Mouse (Mus musculus) CH12.LX (cell line): ENCODE measurements around the gene Plekha5. TPM values are rescaled to one million over a fixed set of nuclear protein-coding genes. Genes with fewer than 3 reads are reported as not detected.
"Not testable (repeated sequence)": the region's sequence is repeated elsewhere in the genome, so short reads cannot be mapped to it uniquely, and the experiment has no call there.

Experiments
- DNase-seq: peaks from one replicate; pipeline ENCODE4 v3.0.0-alpha.2; 2013; ENCODE audit errors: extremely low read depth
- H3K27ac ChIP-seq: 2 replicates; pipeline ENCODE4 v1.5.1; 2012; ENCODE audit warnings: low read depth, mild to moderate bottlenecking, control low read depth, moderate library complexity; ENCODE audit not compliant: insufficient read depth
- H3K27me3 ChIP-seq: replicated peaks from 2 replicates; pipeline ENCODE3; 2012; ENCODE audit warnings: inconsistent platforms
- H3K36me3 ChIP-seq, 2 experiments: replicated peaks in 1 of 2; 2 replicates each; pipeline versions ENCODE3 to v1.6.1; 2012; ENCODE audit warnings: inconsistent platforms in 1 of 2, low read length in 1 of 2, mild to moderate bottlenecking in 1 of 2, mixed read lengths in 1 of 2, moderate library complexity in 1 of 2; ENCODE audit not compliant: control insufficient read depth in 1 of 2, insufficient read depth in 1 of 2
- H3K4me1 ChIP-seq, 2 experiments: 2 replicates each; pipeline ENCODE4 v1.6.1; 2012; ENCODE audit warnings: inconsistent platforms in 1 of 2, moderate library complexity in 1 of 2; ENCODE audit not compliant: insufficient read depth in 2 of 2, control insufficient read depth in 1 of 2
- H3K4me2 ChIP-seq: 2 replicates; pipeline ENCODE4 v1.6.1; 2012; ENCODE audit warnings: low read depth, mild to moderate bottlenecking, control low read depth; ENCODE audit not compliant: poor library complexity, insufficient read depth, severe bottlenecking
- H3K4me3 ChIP-seq, 3 experiments: fragments of 150-350 bp in 1 of 3; sonication (generic) in 1 of 3; replicated peaks in 1 of 3; 2 replicates each; pipeline versions ENCODE3 to v1.5.1; 2011 to 2012; ENCODE audit warnings: low read depth in 2 of 3, low read length in 2 of 3, mild to moderate bottlenecking in 2 of 3, moderate library complexity in 2 of 3, control low read depth in 1 of 3, improper control_type of control experiment in 1 of 3, inconsistent platforms in 1 of 3, mixed read lengths in 1 of 3; ENCODE audit not compliant: poor library complexity in 1 of 3
- H3K79me2 ChIP-seq: replicated peaks from 2 replicates; pipeline ENCODE4 v1.6.1; 2012; ENCODE audit warnings: mild to moderate bottlenecking, moderate library complexity; ENCODE audit not compliant: control insufficient read depth, poor library complexity, insufficient read depth, severe bottlenecking; ENCODE audit errors: extremely low read depth
- H3K9ac ChIP-seq: 2 replicates; pipeline ENCODE4 v1.6.1; 2012; ENCODE audit warnings: low read depth, mild to moderate bottlenecking, control low read depth, moderate library complexity; ENCODE audit not compliant: insufficient read depth
- H3K9me3 ChIP-seq: replicated peaks from 2 replicates; pipeline ENCODE3; 2012; ENCODE audit warnings: low read length, inconsistent platforms, mixed read lengths
- CHD1 ChIP-seq: IDR thresholded peaks from 2 replicates; pipeline ENCODE4 v1.6.1; 2012; ENCODE audit warnings: low read depth, low read length, improper control_type of control experiment, inconsistent platforms
- E2F4 ChIP-seq: IDR thresholded peaks from 2 replicates; pipeline ENCODE4 v1.6.1; 2011; ENCODE audit warnings: low read depth, low read length, improper control_type of control experiment; ENCODE audit not compliant: insufficient replicate concordance
- ELF1 ChIP-seq: IDR thresholded peaks from 2 replicates; pipeline ENCODE4 v1.6.1; 2014; ENCODE audit warnings: low read depth, mild to moderate bottlenecking, inconsistent platforms, low read length, improper control_type of control experiment
- ETS1 ChIP-seq: conservative IDR thresholded peaks from 2 replicates; pipeline ENCODE4 v1.6.1; 2012; ENCODE audit warnings: low read depth, mild to moderate bottlenecking, inconsistent platforms, low read length, improper control_type of control experiment, moderate library complexity
- HCFC1 ChIP-seq: IDR thresholded peaks from 2 replicates; pipeline ENCODE4 v1.6.1; 2012; ENCODE audit warnings: low read depth, mild to moderate bottlenecking, inconsistent platforms, low read length, improper control_type of control experiment
- IRF4 ChIP-seq: IDR thresholded peaks from 2 replicates; pipeline ENCODE4 v1.6.1; 2014; ENCODE audit warnings: low read depth, mild to moderate bottlenecking, inconsistent platforms, low read length, improper control_type of control experiment
- MAFK ChIP-seq: IDR thresholded peaks from 2 replicates; pipeline ENCODE4 v1.6.1; 2011; ENCODE audit warnings: low read length, improper control_type of control experiment; ENCODE audit not compliant: insufficient replicate concordance
- MAX ChIP-seq: IDR thresholded peaks from 2 replicates; pipeline ENCODE4 v1.6.1; 2011; ENCODE audit warnings: low read length, improper control_type of control experiment
- MXI1 ChIP-seq: IDR thresholded peaks from 2 replicates; pipeline ENCODE4 v1.6.1; 2011; ENCODE audit warnings: mild to moderate bottlenecking, low read depth, low read length, improper control_type of control experiment
- NRF1 ChIP-seq: IDR thresholded peaks from 2 replicates; pipeline ENCODE4 v1.6.1; 2014; ENCODE audit warnings: low read depth, mild to moderate bottlenecking, inconsistent platforms, low read length, improper control_type of control experiment, moderate library complexity
- POLR2A ChIP-seq: IDR thresholded peaks from 2 replicates; pipeline ENCODE4 v1.6.1; 2011; ENCODE audit warnings: low read depth, mild to moderate bottlenecking, improper control_type of control experiment, low read length
- POLR2AphosphoS2 ChIP-seq: IDR thresholded peaks from 2 replicates; pipeline ENCODE4 v1.6.1; 2011; ENCODE audit warnings: low read depth, low read length, improper control_type of control experiment
- RAD21 ChIP-seq: IDR thresholded peaks from 2 replicates; pipeline ENCODE4 v1.6.1; 2011; ENCODE audit warnings: low read depth, mild to moderate bottlenecking, low read length, improper control_type of control experiment, moderate library complexity
- RCOR1 ChIP-seq: conservative IDR thresholded peaks from 2 replicates; pipeline ENCODE4 v1.6.1; 2012; ENCODE audit warnings: low read depth, mild to moderate bottlenecking, inconsistent platforms, low read length, improper control_type of control experiment
- SMC3 ChIP-seq: IDR thresholded peaks from 2 replicates; pipeline ENCODE4 v1.6.1; 2011; ENCODE audit warnings: low read depth, low read length, improper control_type of control experiment
- TBP ChIP-seq: conservative IDR thresholded peaks from 2 replicates; pipeline ENCODE4 v1.6.1; 2011; ENCODE audit warnings: low read depth, low read length, improper control_type of control experiment
- TCF12 ChIP-seq: IDR thresholded peaks from 2 replicates; pipeline ENCODE4 v1.6.1; 2014; ENCODE audit warnings: low read depth, mild to moderate bottlenecking, inconsistent platforms, low read length, improper control_type of control experiment
- USF2 ChIP-seq: conservative IDR thresholded peaks from 2 replicates; pipeline ENCODE4 v1.6.1; 2011; ENCODE audit warnings: low read depth, low read length, improper control_type of control experiment
- ZKSCAN1 ChIP-seq: IDR thresholded peaks from 2 replicates; pipeline ENCODE4 v1.6.1; 2012; ENCODE audit warnings: low read depth, inconsistent platforms, low read length, improper control_type of control experiment, borderline replicate concordance
- ZMIZ1 ChIP-seq: IDR thresholded peaks from 2 replicates; pipeline ENCODE4 v1.6.1; 2012; ENCODE audit warnings: low read depth, mild to moderate bottlenecking, inconsistent platforms, low read length, improper control_type of control experiment
- ZNF384 ChIP-seq: IDR thresholded peaks from 2 replicates; pipeline ENCODE4 v1.6.1; 2012; ENCODE audit warnings: low read depth, low read length, improper control_type of control experiment, inconsistent platforms
- dilution Hi-C: fragments of 300-500 bp; cut with MboI; formaldehyde crosslinking; loops from 2 replicates; pipeline ENCODE4 v1.14.3; 2020; ENCODE audit warnings: low sequenced_read_pairs; ENCODE audit not compliant: extremely low pct_unique_long_range_greater_than_20kb, extremely low pct_ligation_motif_present
- in situ Hi-C: fragments of 300-500 bp; cut with MboI; formaldehyde crosslinking; loops from 3 replicates; pipeline ENCODE4 v1.14.3; 2019; ENCODE audit warnings: low sequenced_read_pairs, low pct_ligation_motif_present, low pct_unique_long_range_greater_than_20kb, mixed read lengths
- polyA plus RNA-seq: library from polyadenylated mRNA; unstranded; fragments of >175 nt; gene quantifications from 2 replicates; pipeline ENCODE4 v1.2.1, GENCODE M21; 2012; ENCODE audit warnings: low read depth; ENCODE audit not compliant: insufficient read length
- total RNA-seq, 2 experiments: library from RNA; depleted of rRNA; stranded (reverse); fragments of 300-350 nt in 1 of 2; fragments of >200 nt in 1 of 2; gene quantifications; 2 replicates each; pipeline ENCODE4 v1.2.3; 2012 to 2014

Plekha5 gene
- total and polyA plus RNA-seq, 3 experiments: 0.12 to 0.38 (median 0.27) TPM

DNA sequence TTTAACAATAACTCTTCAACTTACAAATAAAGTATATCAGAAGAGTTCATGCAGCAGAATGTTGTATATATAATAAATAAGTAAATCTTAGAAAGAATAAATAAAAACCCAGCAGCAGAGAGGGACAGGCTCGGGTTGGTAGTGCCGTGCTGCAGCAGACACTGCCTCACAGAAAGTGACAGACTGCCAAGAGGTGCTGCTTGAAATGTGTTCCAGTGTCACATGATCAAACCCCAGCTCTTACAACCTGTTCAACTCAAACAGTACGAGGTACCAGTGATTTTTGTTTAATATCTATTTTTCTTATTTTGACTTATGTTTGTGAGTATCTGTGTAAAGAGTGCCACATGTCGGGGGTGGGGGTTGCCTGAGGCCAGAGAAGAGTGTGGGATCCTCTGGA is 75.1 kb downstream of the Plekha5 start:
- no peak overlapping the region for H3K4me3 ChIP-seq
- no peak overlapping the region for H3K9ac ChIP-seq
- H3K4me1 ChIP-seq: no peaks in the 10 kb centered on the region
- H3K36me3 ChIP-seq: no peaks in the 10 kb centered on the region
- H3K27ac ChIP-seq: no peak overlapping the region
- dilution Hi-C loops: no loop called here
- DNase-seq: no peak
- H3K27me3 ChIP-seq: no peaks in the 10 kb centered on the region
- no peaks in the 10 kb centered on the region for H3K79me2 ChIP-seq
- no peak overlapping the region for H3K4me2 ChIP-seq
- no peaks in the 10 kb centered on the region for H3K9me3 ChIP-seq
- TF ChIP-seq TBP (no peak), SMC3 (no peak), USF2 (no peak), ELF1 (no peak), ZMIZ1 (no peak), HCFC1 (no peak), ZNF384 (no peak), POLR2A (no peak), RAD21 (no peak), NRF1 (no peak), MXI1 (no peak), RCOR1 (no peak), MAX (no peak), TCF12 (no peak), ETS1 (no peak), E2F4 (no peak)
- in situ Hi-C loops: no loop called here

DNA sequence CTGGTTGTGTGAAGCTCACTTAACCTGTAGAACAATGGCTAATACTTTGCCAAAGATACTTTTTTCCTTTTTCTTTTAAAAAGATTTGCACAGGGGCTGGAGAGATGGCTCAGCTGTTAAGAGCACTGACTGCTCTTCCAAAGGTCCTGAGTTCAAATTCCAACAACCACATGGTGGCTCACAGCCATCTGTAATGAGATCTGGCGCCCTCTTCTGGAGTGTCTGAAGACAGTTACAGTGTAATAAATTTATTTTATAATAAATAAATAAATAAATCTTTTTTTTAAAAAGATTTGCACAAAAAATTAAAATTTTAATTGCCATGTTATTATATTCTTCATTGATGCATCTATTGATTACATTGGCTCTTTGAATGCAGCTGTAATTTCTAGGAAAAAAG is 77.0 kb downstream of the Plekha5 start:
- dilution Hi-C loops, in situ Hi-C loops, H3K4me2 ChIP-seq, H3K9ac ChIP-seq, H3K9me3 ChIP-seq, H3K27ac ChIP-seq, H3K4me3 ChIP-seq, H3K36me3 ChIP-seq, DNase-seq, H3K4me1 ChIP-seq, H3K27me3 ChIP-seq, H3K79me2 ChIP-seq: not testable (repeated sequence)

DNA sequence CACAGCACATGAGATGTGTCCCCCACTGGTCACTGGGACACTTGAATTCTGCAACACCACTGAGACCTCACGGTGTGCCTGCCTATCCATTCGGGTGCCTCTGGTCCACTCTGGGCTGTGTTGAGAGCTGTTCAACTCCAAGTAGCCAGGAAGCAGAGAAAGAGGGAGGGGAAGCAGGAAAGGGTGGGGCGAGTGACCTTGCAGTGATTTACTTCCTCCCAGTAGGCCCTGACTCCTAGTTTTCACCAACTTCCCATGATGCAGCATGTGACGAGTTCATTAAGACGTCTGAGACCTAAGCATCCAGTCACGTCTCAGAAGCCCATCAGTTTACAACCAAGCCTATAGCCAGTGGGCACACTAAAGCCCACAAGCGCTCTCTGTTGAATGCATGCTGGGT is 78.0 kb downstream of the Plekha5 start:
- no peaks in the 10 kb centered on the region for H3K9me3 ChIP-seq
- dilution Hi-C loops: no loop called here
- H3K79me2 ChIP-seq: no peaks in the 10 kb centered on the region
- DNase-seq: no peak
- in situ Hi-C loops: no loop called here
- H3K27me3 ChIP-seq: no peaks in the 10 kb centered on the region
- H3K9ac ChIP-seq: no peak overlapping the region
- TF ChIP-seq RAD21 (no peak), USF2 (no peak), ZKSCAN1 (no peak), ETS1 (no peak), POLR2AphosphoS2 (no peak), IRF4 (no peak), ZNF384 (no peak), CHD1 (no peak), MAFK (no peak)
- H3K36me3 ChIP-seq: no peaks in the 10 kb centered on the region
- no peak overlapping the region for H3K27ac ChIP-seq
- H3K4me1 ChIP-seq: no peaks in the 10 kb centered on the region
- no peak overlapping the region for H3K4me2 ChIP-seq
- no peak overlapping the region for H3K4me3 ChIP-seq
